Mouse (Mus musculus): ENCODE data around the gene Eif2b1. TPM values are rescaled to one million over a fixed set of nuclear protein-coding genes. Genes with fewer than 3 reads are reported as not detected.

The Eif2b1 gene
- polyA plus RNA-seq (2014; fragmentation: Nextera tagmentation; extraction: Ambion mirVana): 57.6 and 60.4 TPM in 2 replicates

GRCm38 (mm10) chr5:124578633-124579317 lies at the start of gene Eif2b1, which contains the start of gene Gtf2h3:
Eif2b1 (minus strand) TSS chr5:124579131.
Gtf2h3 (plus strand) TSS chr5:124579140.
- H3K36me3 ChIP-seq (ENCODE audit: control insufficient read depth, insufficient read depth, low read length): peaks cover 50% of the 10 kb centered on the region
- peak within 1 kb of the TSS; percentile 41 to 42; a peak in 3 of 4 replicates for H3K27ac ChIP-seq (replicated peaks in 1 of 2; ENCODE audit: control insufficient read depth in 1 of 2, insufficient read depth in 1 of 2, low read depth in 2 of 2, low read length in 2 of 2)
- H3K4me2 ChIP-seq (ENCODE audit: low read length): peak within 1 kb of the TSS; percentile 98
- peak; percentile 85 for ATAC-seq (ENCODE audit: insufficient number of reproducible peaks, insufficient read depth, low FRiP score, low read depth)
- peak within 1 kb of the TSS; percentile 64 to 87 for H3K4me3 ChIP-seq (ENCODE audit: control insufficient read depth in 1 of 2, insufficient read depth in 1 of 2, low read depth in 1 of 2, low read length in 2 of 2)
- peaks cover 3 to 14% of the 10 kb centered on the region in 2 experiments; a peak in 3 of 4 replicates for H3K4me1 ChIP-seq (ENCODE audit: control insufficient read depth in 2 of 2, insufficient read depth in 2 of 2, low read length in 2 of 2)
- no peaks in the 10 kb centered on the region for H3K9me3 ChIP-seq (ENCODE audit: control insufficient read depth, low read length)
- H3K9ac ChIP-seq (ENCODE audit: low read length): peak within 1 kb of the TSS; percentile 80
- no peaks in the 10 kb centered on the region for H3K27me3 ChIP-seq (ENCODE audit: control insufficient read depth, insufficient read depth, low read length)
- under 1% methylated on average over 51 of the region's 51 CpGs for WGBS

- Histone ChIP-seq H3K4me2 (ENCODE audit: low read length) (no peak overlapping the region), H3K4me3 (ENCODE audit: control insufficient read depth in 1 of 2, insufficient read depth in 1 of 2, low read depth in 1 of 2, low read length in 2 of 2) (no peak overlapping the region), H3K36me3 (ENCODE audit: control insufficient read depth, insufficient read depth, low read length) (no peaks in the 10 kb centered on the region), H3K9ac (ENCODE audit: low read length) (no peak overlapping the region), H3K9me3 (ENCODE audit: control insufficient read depth, low read length) (no peaks in the 10 kb centered on the region), H3K27ac (replicated peaks in 1 of 2; ENCODE audit: control insufficient read depth in 1 of 2, insufficient read depth in 1 of 2, low read depth in 2 of 2, low read length in 2 of 2) (no peak overlapping the region), H3K27me3 (ENCODE audit: control insufficient read depth, insufficient read depth, low read length) (no peaks in the 10 kb centered on the region), H3K4me1 (ENCODE audit: control insufficient read depth in 2 of 2, insufficient read depth in 2 of 2, low read length in 2 of 2) (peaks cover 4 to 5% of the 10 kb centered on the region in 2 experiments)
- no peak for ATAC-seq (ENCODE audit: insufficient number of reproducible peaks, insufficient read depth, low FRiP score, low read depth)
- WGBS: 90% methylated on average over 9 of the region's 9 CpGs
Measured at GRCm38 (mm10) chr5:124624291-124624690, 45.4 kb upstream of the Eif2b1 start.

- Histone ChIP-seq H3K4me1 (ENCODE audit: control insufficient read depth in 2 of 2, insufficient read depth in 2 of 2, low read length in 2 of 2) (peaks cover 0 to under 1% of the 10 kb centered on the region in 2 experiments; a peak in 1 of 4 replicates), H3K27ac (replicated peaks in 1 of 2; ENCODE audit: control insufficient read depth in 1 of 2, insufficient read depth in 1 of 2, low read depth in 2 of 2, low read length in 2 of 2) (no peak overlapping the region), H3K27me3 (ENCODE audit: control insufficient read depth, insufficient read depth, low read length) (no peaks in the 10 kb centered on the region), H3K9me3 (ENCODE audit: control insufficient read depth, low read length) (no peaks in the 10 kb centered on the region), H3K4me2 (ENCODE audit: low read length) (no peak overlapping the region), H3K9ac (ENCODE audit: low read length) (no peak overlapping the region), H3K36me3 (ENCODE audit: control insufficient read depth, insufficient read depth, low read length) (no peaks in the 10 kb centered on the region), H3K4me3 (ENCODE audit: control insufficient read depth in 1 of 2, insufficient read depth in 1 of 2, low read depth in 1 of 2, low read length in 2 of 2) (no peak overlapping the region)
- ATAC-seq (ENCODE audit: insufficient number of reproducible peaks, insufficient read depth, low FRiP score, low read depth): no peak
- WGBS: 84% methylated on average over 15 of the region's 15 CpGs
Measured at GRCm38 (mm10) chr5:124622890-124623289, 44.0 kb upstream of the Eif2b1 start.

GRCm38 (mm10) chr5:124621362-124621761 lies 42.4 kb upstream of the Eif2b1 start:
- Histone ChIP-seq H3K36me3 (ENCODE audit: control insufficient read depth, insufficient read depth, low read length) (no peaks in the 10 kb centered on the region), H3K4me2 (ENCODE audit: low read length) (no peak overlapping the region), H3K9ac (ENCODE audit: low read length) (no peak overlapping the region), H3K9me3 (ENCODE audit: control insufficient read depth, low read length) (no peaks in the 10 kb centered on the region), H3K4me1 (ENCODE audit: control insufficient read depth in 2 of 2, insufficient read depth in 2 of 2, low read length in 2 of 2) (no peaks in the 10 kb centered on the region), H3K27ac (replicated peaks in 1 of 2; ENCODE audit: control insufficient read depth in 1 of 2, insufficient read depth in 1 of 2, low read depth in 2 of 2, low read length in 2 of 2) (no peak overlapping the region), H3K4me3 (ENCODE audit: control insufficient read depth in 1 of 2, insufficient read depth in 1 of 2, low read depth in 1 of 2, low read length in 2 of 2) (no peak overlapping the region), H3K27me3 (ENCODE audit: control insufficient read depth, insufficient read depth, low read length) (no peaks in the 10 kb centered on the region)
- 75% methylated on average over 13 of the region's 13 CpGs for WGBS
- no peak for ATAC-seq (ENCODE audit: insufficient number of reproducible peaks, insufficient read depth, low FRiP score, low read depth)

- ATAC-seq (ENCODE audit: insufficient number of reproducible peaks, insufficient read depth, low FRiP score, low read depth): no peak
- 76% methylated on average over 10 of the region's 10 CpGs for WGBS
- no peak overlapping the region for H3K27ac ChIP-seq (replicated peaks in 1 of 2; ENCODE audit: control insufficient read depth in 1 of 2, insufficient read depth in 1 of 2, low read depth in 2 of 2, low read length in 2 of 2)
Measured at GRCm38 (mm10) chr5:124618711-124619110, 39.8 kb upstream of the Eif2b1 start.

GRCm38 (mm10) chr5:124614709-124615108 lies 35.8 kb upstream of the Eif2b1 start:
- 73% methylated on average over 11 of the region's 11 CpGs for WGBS
- no peak for ATAC-seq (ENCODE audit: insufficient number of reproducible peaks, insufficient read depth, low FRiP score, low read depth)
- Histone ChIP-seq H3K4me1 (ENCODE audit: control insufficient read depth in 2 of 2, insufficient read depth in 2 of 2, low read length in 2 of 2) (no peaks in the 10 kb centered on the region), H3K27me3 (ENCODE audit: control insufficient read depth, insufficient read depth, low read length) (no peaks in the 10 kb centered on the region), H3K4me2 (ENCODE audit: low read length) (no peak overlapping the region), H3K27ac (replicated peaks in 1 of 2; ENCODE audit: control insufficient read depth in 1 of 2, insufficient read depth in 1 of 2, low read depth in 2 of 2, low read length in 2 of 2) (no peak overlapping the region), H3K36me3 (ENCODE audit: control insufficient read depth, insufficient read depth, low read length) (no peaks in the 10 kb centered on the region), H3K9me3 (ENCODE audit: control insufficient read depth, low read length) (no peaks in the 10 kb centered on the region), H3K4me3 (ENCODE audit: control insufficient read depth in 1 of 2, insufficient read depth in 1 of 2, low read depth in 1 of 2, low read length in 2 of 2) (no peak overlapping the region), H3K9ac (ENCODE audit: low read length) (no peak overlapping the region)

More at GRCm38 (mm10) chr5:124618711-124619110, 39.8 kb upstream of the Eif2b1 start:
- Histone ChIP-seq H3K4me1 (ENCODE audit: control insufficient read depth in 2 of 2, insufficient read depth in 2 of 2, low read length in 2 of 2) (no peaks in the 10 kb centered on the region), H3K9me3 (ENCODE audit: control insufficient read depth, low read length) (no peaks in the 10 kb centered on the region), H3K36me3 (ENCODE audit: control insufficient read depth, insufficient read depth, low read length) (no peaks in the 10 kb centered on the region), H3K9ac (ENCODE audit: low read length) (no peak overlapping the region), H3K4me2 (ENCODE audit: low read length) (no peak overlapping the region), H3K4me3 (ENCODE audit: control insufficient read depth in 1 of 2, insufficient read depth in 1 of 2, low read depth in 1 of 2, low read length in 2 of 2) (no peak overlapping the region), H3K27me3 (ENCODE audit: control insufficient read depth, insufficient read depth, low read length) (no peaks in the 10 kb centered on the region)

GRCm38 (mm10) chr5:124610965-124611364 lies 32.0 kb upstream of the Eif2b1 start:
- Histone ChIP-seq H3K9me3 (ENCODE audit: control insufficient read depth, low read length) (no peaks in the 10 kb centered on the region), H3K36me3 (ENCODE audit: control insufficient read depth, insufficient read depth, low read length) (no peaks in the 10 kb centered on the region), H3K27me3 (ENCODE audit: control insufficient read depth, insufficient read depth, low read length) (no peaks in the 10 kb centered on the region), H3K4me1 (ENCODE audit: control insufficient read depth in 2 of 2, insufficient read depth in 2 of 2, low read length in 2 of 2) (no peaks in the 10 kb centered on the region), H3K4me3 (ENCODE audit: control insufficient read depth in 1 of 2, insufficient read depth in 1 of 2, low read depth in 1 of 2, low read length in 2 of 2) (no peak overlapping the region), H3K9ac (ENCODE audit: low read length) (no peak overlapping the region), H3K4me2 (ENCODE audit: low read length) (no peak overlapping the region), H3K27ac (replicated peaks in 1 of 2; ENCODE audit: control insufficient read depth in 1 of 2, insufficient read depth in 1 of 2, low read depth in 2 of 2, low read length in 2 of 2) (no peak overlapping the region)
- ATAC-seq (ENCODE audit: insufficient number of reproducible peaks, insufficient read depth, low FRiP score, low read depth): no peak
- 68% methylated on average over 10 of the region's 10 CpGs for WGBS
